Mouse (Mus musculus) forebrain, postnatal 0 days (tissue): ENCODE measurements around the gene Serf2. TPM values are rescaled to one million over a fixed set of nuclear protein-coding genes. Genes with fewer than 3 reads are reported as not detected.

Experiments used
- ATAC-seq: fragments of 200-750 bp; cut with Nextera tagmentation; 2 replicates; pipeline ENCODE4 v1.8.0; 2017; ENCODE audit warnings: mild to moderate bottlenecking, moderate library complexity
- DNase-seq: peaks from one replicate; pipeline ENCODE4 v3.0.0-alpha.2; 2015
- H3K27ac ChIP-seq: fragments of 300-500 bp; sonication (generic); 2 replicates; pipeline ENCODE4 v1.5.1; 2014; ENCODE audit warnings: low read depth, mild to moderate bottlenecking, antibody characterized with exemption, low read length, moderate library complexity, mixed read lengths
- H3K27me3 ChIP-seq: fragments of 300-500 bp; sonication (generic); 2 replicates; pipeline ENCODE4 v1.6.1; 2014; ENCODE audit warnings: mild to moderate bottlenecking, low read length, mixed read lengths; ENCODE audit not compliant: insufficient read depth
- H3K36me3 ChIP-seq: fragments of 300-500 bp; sonication (generic); 2 replicates; pipeline ENCODE4 v1.6.1; 2014; ENCODE audit warnings: mild to moderate bottlenecking, moderate library complexity; ENCODE audit not compliant: insufficient read depth
- H3K4me1 ChIP-seq: fragments of 300-500 bp; sonication (generic); 2 replicates; pipeline ENCODE4 v1.6.1; 2014; ENCODE audit warnings: antibody characterized with exemption; ENCODE audit not compliant: insufficient read depth
- H3K4me2 ChIP-seq: fragments of 300-500 bp; sonication (generic); 2 replicates; pipeline ENCODE4 v1.6.1; 2014; ENCODE audit warnings: low read depth, mild to moderate bottlenecking, moderate library complexity
- H3K4me3 ChIP-seq: fragments of 300-500 bp; sonication (generic); 2 replicates; pipeline ENCODE4 v1.5.1; 2014; ENCODE audit warnings: low read depth, low read length, mixed read lengths
- H3K9ac ChIP-seq: fragments of 300-500 bp; sonication (generic); 2 replicates; pipeline ENCODE4 v1.6.1; 2014; ENCODE audit warnings: mild to moderate bottlenecking
- H3K9me3 ChIP-seq: fragments of 300-500 bp; sonication (generic); 2 replicates; pipeline ENCODE4 v1.6.1; 2016; ENCODE audit warnings: low read length
- CTCF ChIP-seq: sonication (generic); IDR thresholded peaks from 2 replicates; pipeline ENCODE4 v1.5.1; 2016; ENCODE audit warnings: antibody characterized with exemption, control low read depth, low read depth
- WGBS: fragments of 180-500 bp; shearing (Covaris S2); extraction: QIAGEN DNeasy Blood & Tissue Kit; methylation state at CpG from one replicate; pipeline ENCODE4 v1.1.7; 2014; 5-methylcytosine and 5-hydroxymethylcytosine counted together
- polyA plus RNA-seq: library from polyadenylated mRNA; unstranded; fragments of >200 nt; fragmentation: Nextera tagmentation; extraction: Ambion mirVana; gene quantifications from 2 replicates; pipeline ENCODE4 v1.2.1, GENCODE M21; 2015
- total RNA-seq: library from RNA; depleted of rRNA; stranded (reverse); fragments of >200 nt; gene quantifications from 2 replicates; pipeline ENCODE4 v1.2.3, GENCODE M21; 2014; rRNA removed

The Serf2 gene
- 323 and 378 TPM in 2 replicates for total RNA-seq
- 303 and 370 TPM in 2 replicates for polyA plus RNA-seq

DNA sequence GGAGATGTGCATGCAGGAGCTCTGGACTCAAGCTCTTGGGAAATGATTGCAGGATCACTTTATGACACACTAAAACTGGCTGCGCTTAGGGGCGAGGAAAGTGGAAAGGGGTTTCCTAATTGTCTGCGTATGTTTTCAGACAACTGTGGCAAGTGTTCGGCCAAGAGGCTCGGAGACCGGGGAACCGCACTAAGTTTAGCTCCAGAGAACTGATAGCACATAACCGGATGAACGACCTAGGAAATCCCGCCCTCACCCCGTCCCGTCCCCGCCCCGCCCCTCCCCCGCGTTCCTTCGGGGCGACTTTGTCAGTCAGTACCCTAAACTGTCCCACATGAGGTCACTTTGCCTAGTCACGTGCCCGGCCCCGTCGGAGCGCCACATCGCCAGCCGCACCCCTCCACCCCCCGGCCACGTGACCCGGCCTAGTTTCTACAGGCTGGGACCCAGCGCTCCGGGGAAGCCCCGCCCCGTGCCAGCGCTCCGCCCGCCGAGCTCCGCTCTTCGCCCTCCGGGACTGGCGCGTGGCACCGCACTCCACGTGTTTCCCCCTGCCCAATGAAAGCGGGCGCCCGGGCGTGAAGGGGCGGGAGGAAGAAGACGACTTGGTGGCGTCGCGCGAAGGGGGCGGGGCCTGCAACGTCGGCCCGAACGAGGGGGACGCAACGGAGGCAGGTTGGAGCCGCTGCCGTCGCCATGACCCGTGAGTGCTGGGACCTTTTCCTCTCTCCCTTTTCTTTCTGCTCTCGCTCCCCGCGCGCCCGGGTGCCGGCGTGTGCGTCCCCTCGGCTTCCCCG is at the start of gene Serf2:
Gene Serf2 (plus strand): TSS at position 457 of the 797 bp plus-strand sequence.
- Histone ChIP-seq H3K27ac (peak within 1 kb of the TSS; percentile 97), H3K9me3 (no peaks in the 10 kb centered on the region), H3K4me1 (peaks cover 5% of the 10 kb centered on the region; the same call in 1 of the 2 replicates), H3K27me3 (no peaks in the 10 kb centered on the region), H3K4me2 (peak within 1 kb of the TSS; percentile 81), H3K4me3 (peak within 1 kb of the TSS; percentile 91), H3K36me3 (peaks cover 20% of the 10 kb centered on the region), H3K9ac (peak within 1 kb of the TSS; percentile 85)
- DNase-seq: peak; percentile 99
- TF ChIP-seq CTCF: no peak; the same call in 1 of the 2 replicates
- 2% methylated on average over 67 of the region's 74 CpGs for WGBS
- peak; percentile 99 for ATAC-seq

DNA sequence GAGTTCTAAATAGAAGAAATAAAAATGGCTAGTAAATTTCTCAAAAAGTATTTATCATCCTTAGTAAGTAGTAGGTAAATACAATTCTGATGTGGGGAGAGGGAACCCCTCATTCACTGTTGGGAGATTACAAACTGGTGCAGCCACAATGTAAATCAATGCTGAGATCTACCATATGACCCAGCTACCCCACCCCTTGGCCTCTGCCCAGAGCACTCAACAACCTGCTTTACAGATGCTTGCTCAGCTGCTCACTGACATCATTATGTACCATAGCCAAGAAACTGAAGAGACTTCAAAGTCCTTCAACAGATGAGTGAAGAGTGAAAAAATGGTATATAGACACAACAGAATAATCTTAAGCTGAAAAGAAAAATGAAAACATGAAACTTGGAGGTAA is 45.7 kb upstream of the Serf2 start:
- Histone ChIP-seq H3K9me3 (no peaks in the 10 kb centered on the region), H3K27me3 (no peaks in the 10 kb centered on the region), H3K4me2 (no peak overlapping the region), H3K4me1 (no peaks in the 10 kb centered on the region), H3K36me3 (no peaks in the 10 kb centered on the region), H3K27ac (no peak overlapping the region), H3K9ac (no peak overlapping the region), H3K4me3 (no peak overlapping the region)
- TF ChIP-seq CTCF: no peak
- DNase-seq (no peak), ATAC-seq (no peak)

DNA sequence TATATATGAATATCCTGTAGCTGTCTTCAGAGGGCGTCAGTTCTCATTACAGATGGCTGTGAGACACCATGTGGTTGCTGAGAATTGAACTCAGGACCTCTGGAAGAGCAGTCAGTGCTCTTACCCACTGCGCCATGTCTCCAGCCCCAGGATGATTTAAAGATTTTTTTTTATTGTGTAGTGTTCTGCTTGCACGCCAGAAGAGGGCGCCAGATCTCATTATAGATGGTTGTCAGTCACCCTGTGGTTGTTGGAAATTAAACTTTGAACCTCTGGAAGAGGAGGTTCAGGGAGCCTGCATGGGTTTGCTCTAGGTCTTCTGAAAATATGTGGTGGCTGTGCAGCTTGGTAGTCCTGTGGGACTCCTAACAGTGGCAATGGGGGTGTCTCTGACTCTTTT is 40.8 kb upstream of the Serf2 start:
- H3K4me3 ChIP-seq: no peak overlapping the region
- H3K36me3 ChIP-seq: no peaks in the 10 kb centered on the region
- no peaks in the 10 kb centered on the region for H3K4me1 ChIP-seq
- no peak for ATAC-seq
- no peak overlapping the region for H3K4me2 ChIP-seq
- no peak overlapping the region for H3K27ac ChIP-seq
- no peak overlapping the region for H3K9ac ChIP-seq
- no peaks in the 10 kb centered on the region for H3K9me3 ChIP-seq
- peak; percentile 4 for DNase-seq
- no peaks in the 10 kb centered on the region for H3K27me3 ChIP-seq
- TF ChIP-seq CTCF: peak; percentile 25
- WGBS: 34% methylated on average over 4 of the region's 4 CpGs

DNA sequence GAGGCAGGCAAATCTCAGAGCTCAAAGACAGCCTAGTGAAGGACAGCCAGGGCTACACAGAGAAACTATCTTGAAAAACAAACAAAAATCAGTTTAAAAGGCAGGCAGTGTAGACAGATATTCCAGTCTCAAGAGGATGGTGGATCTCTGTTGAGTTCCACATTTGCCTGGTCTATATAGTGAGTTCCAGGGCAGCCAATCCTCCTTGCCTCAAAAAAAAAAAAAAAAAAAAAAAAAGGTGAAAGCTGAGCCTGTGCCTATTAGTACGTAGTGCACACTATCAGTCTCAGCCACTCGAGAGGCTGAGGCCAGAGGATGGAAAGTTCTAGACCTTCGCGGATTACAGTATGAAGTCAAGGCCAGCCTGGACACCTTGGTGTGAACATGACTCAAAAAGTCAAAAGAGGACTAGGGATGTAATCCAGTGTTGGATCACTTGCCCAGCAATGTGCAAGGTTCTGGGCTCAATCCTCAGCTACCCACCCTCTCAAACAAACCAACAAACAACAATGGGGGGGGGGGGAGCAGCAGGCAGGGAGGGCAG is 36.1 kb upstream of the Serf2 start:
- Histone ChIP-seq H3K9me3 (no peaks in the 10 kb centered on the region), H3K36me3 (no peaks in the 10 kb centered on the region), H3K9ac (peak overlapping the region; percentile 97), H3K27ac (peak overlapping the region; percentile 97), H3K4me1 (peaks cover 16% of the 10 kb centered on the region), H3K27me3 (no peaks in the 10 kb centered on the region), H3K4me3 (peak overlapping the region; percentile 99), H3K4me2 (peak overlapping the region; percentile 69)
- no peak for TF ChIP-seq CTCF
- no peak for DNase-seq
- 7% methylated on average over 4 of the region's 4 CpGs for WGBS
- ATAC-seq: no peak

DNA sequence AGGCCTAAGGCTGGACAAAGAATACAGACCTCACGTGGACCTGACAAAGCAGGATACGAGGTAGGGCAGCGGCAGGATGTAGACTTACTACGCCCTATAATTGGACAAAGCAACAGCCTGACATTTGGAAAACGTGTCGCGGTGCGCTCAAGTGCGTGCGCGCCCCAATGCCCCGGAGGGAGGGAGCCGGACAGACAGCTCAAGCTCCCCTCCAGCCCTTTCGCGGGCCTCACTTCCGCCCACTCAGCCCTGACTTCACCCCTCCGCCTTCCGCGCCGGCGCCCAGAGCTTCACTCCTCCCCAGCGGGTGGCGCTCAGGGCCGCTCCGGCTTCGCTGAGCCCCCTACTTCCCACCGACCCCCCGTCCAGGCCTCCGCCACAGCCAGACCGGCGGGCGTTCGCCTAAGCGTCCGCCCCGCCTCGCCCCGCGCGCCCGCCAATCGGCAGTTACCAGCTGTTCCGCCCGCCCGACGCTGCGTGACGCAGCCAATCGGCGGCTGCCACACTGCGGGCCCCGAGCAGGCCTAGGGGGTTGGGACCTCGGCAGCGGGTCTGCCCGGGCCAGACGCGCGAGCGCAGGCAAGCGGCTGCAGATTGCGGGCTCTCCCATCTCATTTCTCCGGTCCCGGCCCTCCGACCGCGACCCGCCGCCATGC is 35.5 kb upstream of the Serf2 start, which contains the start of the genes Pdia3 and Catsper2:
Gene Pdia3 (plus strand): TSS at position 389 of the 656 bp plus-strand sequence.
Gene Catsper2 (minus strand): TSS at position 406 of the 656 bp plus-strand sequence.
- peak; percentile 98 for DNase-seq

DNA sequence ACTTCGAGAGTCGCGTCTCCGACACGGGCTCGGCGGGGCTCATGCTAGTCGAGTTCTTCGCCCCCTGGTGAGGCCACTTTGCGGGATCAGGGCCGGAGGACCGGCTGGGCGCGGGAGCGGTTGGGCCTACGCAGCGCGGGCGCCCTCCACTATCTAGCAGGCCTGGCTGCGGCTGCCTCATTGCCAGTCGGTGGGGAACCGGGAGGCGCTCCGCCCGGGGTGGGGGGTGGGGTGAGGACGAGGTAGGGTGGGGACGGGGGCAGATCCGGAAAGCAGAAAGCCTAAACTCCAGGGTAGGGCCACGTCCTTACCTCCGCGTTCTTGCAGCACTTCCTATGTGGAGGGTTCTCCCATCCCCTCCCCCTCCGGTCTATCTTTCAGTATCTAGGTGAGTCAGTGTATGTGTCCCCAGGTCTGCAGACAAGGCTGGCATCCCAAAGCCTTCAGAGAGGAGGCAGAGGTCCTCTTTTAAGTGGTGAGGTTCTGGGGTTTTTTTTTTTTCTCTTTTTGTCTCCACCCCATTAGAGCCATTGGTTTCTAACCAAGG is 34.8 kb upstream of the Serf2 start:
- Histone ChIP-seq H3K4me2 (peak overlapping the region; percentile 69), H3K9ac (peak overlapping the region; percentile 97), H3K4me3 (peak overlapping the region; percentile 99), H3K4me1 (peaks cover 16% of the 10 kb centered on the region), H3K9me3 (no peaks in the 10 kb centered on the region), H3K27ac (peak overlapping the region; percentile 97), H3K27me3 (no peaks in the 10 kb centered on the region), H3K36me3 (peaks cover 6% of the 10 kb centered on the region; the same call in 1 of the 2 replicates)
- no peak for TF ChIP-seq CTCF
- no peak for DNase-seq
- peak; percentile 34 for ATAC-seq
- under 1% methylated on average over 31 of the region's 32 CpGs for WGBS

More for the DNA sequence above, 35.5 kb upstream of the Serf2 start, which contains the start of the genes Pdia3 and Catsper2:
- peak within 1 kb of the TSS; percentile 97 for H3K27ac ChIP-seq
- peaks cover 16% of the 10 kb centered on the region for H3K4me1 ChIP-seq
- H3K9ac ChIP-seq: peak within 1 kb of the TSS; percentile 97
- no peaks in the 10 kb centered on the region for H3K9me3 ChIP-seq
- peak within 1 kb of the TSS; percentile 69 for H3K4me2 ChIP-seq
- peak; percentile 99 for ATAC-seq
- TF ChIP-seq CTCF: peak; percentile 57
- 1% methylated on average over 60 of the region's 68 CpGs for WGBS
- peak within 1 kb of the TSS; percentile 99 for H3K4me3 ChIP-seq
- peaks cover under 1% of the 10 kb centered on the region; the same call in 1 of the 2 replicates for H3K36me3 ChIP-seq
- H3K27me3 ChIP-seq: no peaks in the 10 kb centered on the region
